Mouse (Mus musculus) stomach, postnatal 0 days (tissue): ENCODE results near the gene Atad3a.

Experiments
- CTCF ChIP-seq: IDR thresholded peaks from 2 replicates; pipeline ENCODE4 v1.5.1; 2016; ENCODE audit warnings: antibody characterized with exemption, low read depth, mild to moderate bottlenecking, moderate library complexity
- EP300 ChIP-seq: optimal IDR thresholded peaks from 2 replicates; pipeline ENCODE3; 2016; ENCODE audit warnings: antibody characterized with exemption

GRCm38 (mm10) chr4:155790650-155791161 is 29.8 kb upstream of the Atad3a start:
- no peak for TF ChIP-seq CTCF
- no peak for TF ChIP-seq EP300
